Mouse (Mus musculus) MN1 (cell line): ENCODE data around the gene Pnkd.
"Not testable (repeated sequence)": the region's sequence is repeated elsewhere in the genome, so short reads cannot be mapped to it uniquely, and the experiment has no call there.

ENCODE experiments used
- DNase-seq: peaks from one replicate; pipeline ENCODE4 v3.0.0-alpha.2; 2016; ENCODE audit warnings: low spot score

Pnkd gene

DNA sequence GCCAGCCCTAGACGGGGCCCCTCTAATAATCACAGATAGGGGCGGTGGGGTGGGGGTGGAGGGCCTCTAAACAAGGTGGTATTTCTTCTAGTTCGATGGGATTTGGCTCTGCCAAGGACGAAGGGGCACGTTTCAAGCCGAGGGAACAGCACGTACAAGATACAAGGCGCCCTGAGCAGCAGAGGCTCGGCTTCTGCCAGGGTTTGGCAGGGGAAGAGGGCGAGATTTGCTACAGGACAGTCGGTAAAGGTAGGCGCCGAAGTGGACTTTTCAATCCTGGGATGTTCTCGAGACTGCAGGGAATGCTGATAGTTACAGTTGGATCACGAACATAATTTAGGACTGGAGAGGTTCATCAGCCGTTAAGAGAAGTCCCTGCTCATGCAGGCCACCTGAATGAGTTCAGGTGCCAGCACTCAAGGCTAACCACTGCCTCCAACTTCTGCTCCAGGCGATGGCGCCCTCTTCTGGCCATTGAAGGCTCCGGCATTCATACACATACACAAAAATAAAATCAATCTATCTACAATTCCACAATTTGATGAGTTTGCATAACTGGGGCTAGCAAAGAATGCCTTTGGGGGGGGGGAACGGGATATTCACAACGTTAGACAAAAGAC is 105.7 kb downstream of the Pnkd start:
- no peak for DNase-seq

- DNase-seq = peak; percentile 98
Observed at GRCm38 (mm10) chr1:74390924-74391748, 106.4 kb downstream of the Pnkd start, which contains the start of gene Ctdsp1. Gene Ctdsp1 (plus strand): TSS chr1:74391509.

DNA sequence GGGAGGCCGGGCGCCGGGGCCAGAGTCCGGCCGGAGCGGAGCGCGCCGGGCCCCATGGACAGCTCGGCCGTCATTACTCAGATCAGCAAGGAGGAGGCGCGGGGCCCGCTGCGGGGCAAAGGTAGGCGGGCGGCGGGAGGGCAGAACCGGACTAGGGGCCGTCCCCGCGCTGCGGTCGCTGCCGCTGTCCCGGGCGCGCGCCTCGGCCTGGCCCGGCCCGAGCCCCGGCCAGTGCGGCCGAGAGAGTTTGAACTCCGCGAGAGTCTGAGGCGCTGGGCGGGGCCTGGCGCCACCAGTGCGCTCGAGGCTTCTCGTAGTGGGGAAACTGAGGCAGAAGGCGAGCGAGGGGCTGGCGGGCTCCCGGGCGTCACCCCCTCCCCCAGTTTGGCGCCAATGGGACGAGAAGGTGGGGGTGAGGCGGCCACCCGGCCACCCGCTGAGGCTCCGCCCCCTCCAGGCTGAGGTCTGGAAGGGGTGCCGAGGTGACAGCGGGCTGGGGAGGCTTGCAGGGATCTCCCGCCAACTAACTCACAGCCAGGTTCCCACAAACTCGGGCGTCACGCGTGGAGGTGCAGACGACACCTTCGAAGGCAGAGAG is 107.2 kb downstream of the Pnkd start:
- DNase-seq = peak; percentile 72

DNA sequence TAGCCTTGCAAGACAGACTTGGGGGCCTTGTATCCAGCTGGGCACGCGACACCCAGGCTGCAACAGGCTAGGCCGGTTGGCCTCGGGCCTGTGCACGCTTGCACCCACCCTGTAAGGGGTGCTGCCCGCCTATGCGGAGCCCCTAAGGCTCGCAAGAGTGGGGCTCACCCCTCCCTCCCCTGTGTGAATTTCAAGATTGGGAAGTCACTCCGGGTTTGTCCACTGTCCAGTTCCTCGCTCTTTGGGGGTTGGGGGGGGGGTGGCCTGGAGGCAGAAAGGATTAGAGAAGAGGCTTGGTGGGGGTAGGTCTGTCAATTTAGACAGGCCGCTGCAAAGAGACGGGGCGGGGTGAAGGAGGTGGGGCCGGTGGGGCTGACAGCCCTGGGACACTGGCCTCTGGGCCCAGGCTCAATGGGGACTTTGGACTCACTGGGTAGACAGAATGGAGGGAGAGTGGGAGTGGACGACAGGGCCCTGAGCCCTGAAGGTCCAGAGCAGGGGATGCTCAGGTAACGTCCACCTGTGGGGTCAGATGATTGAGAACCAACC is 107.8 kb downstream of the Pnkd start:
- DNase-seq = peak; percentile 28

DNA sequence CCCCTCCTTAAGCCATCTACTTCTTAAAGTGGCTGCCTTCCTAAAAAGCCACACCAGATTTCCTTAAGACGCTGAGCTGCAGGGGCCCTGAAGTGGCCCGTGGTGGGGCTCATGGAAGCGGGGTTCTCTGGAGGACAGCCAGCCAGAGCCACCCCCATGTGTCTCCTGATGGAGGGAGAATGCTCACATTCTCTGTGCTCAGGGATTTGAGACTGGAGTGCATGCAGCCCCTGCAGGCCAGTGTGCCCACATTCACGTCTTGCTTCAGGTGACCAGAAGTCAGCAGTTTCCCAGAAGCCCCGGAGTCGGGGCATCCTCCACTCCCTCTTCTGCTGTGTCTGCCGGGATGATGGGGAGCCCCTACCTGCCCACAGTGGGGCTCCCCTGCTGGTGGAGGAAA is 108.3 kb downstream of the Pnkd start:
- no peak for DNase-seq

DNA sequence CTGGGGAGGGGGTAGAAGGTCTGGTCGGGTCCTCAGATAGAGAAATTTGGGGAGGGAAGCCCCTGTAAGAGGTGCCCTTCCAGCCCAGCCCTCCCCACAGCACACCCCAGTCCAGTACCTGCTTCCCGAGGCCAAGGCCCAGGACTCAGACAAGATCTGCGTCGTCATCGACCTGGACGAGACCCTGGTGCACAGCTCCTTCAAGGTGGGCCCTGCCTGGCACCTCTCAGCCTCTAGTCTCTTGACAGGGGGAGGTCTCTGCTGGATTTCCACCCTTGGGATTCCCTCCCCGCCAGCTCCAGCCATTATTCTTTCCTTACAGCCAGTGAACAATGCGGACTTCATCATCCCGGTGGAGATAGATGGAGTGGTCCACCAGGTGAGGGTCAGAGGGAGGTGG is 109.0 kb downstream of the Pnkd start:
- no peak for DNase-seq

DNA sequence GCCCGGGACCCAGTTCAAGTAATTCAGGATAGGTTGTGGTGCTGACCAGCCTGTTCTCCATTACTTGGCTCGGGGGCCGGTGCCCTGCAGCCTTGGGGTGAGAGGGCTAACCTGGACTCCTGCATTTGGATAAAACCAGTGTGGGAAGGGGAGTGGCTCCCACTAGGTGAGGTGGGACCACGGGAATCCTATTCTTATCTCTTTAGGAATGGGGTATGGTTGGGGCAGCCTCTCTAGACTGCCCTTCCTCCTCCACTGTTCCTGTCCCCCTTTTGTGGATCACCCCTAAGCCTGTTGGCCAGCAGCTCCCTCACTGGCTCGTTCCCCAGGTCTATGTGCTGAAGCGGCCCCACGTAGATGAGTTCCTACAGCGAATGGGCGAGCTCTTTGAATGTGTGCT is 109.6 kb downstream of the Pnkd start:
- no peak for DNase-seq

DNA sequence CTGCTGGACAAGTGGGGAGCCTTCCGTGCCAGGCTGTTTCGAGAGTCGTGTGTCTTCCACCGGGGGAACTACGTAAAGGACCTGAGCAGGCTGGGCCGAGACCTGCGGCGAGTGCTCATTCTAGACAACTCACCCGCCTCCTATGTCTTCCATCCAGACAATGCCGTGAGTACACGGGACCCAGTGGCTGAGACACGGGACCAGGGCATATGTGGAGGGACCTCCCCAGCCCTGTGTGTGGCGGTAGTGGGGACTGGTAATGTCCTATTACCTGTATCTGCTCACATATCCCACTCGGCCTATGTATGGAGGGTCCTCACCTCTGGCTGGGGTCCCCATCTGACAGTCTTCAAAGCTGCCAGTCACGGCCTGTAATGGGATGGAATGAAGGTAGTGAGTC is 110.1 kb downstream of the Pnkd start:
- DNase-seq = no peak

DNA sequence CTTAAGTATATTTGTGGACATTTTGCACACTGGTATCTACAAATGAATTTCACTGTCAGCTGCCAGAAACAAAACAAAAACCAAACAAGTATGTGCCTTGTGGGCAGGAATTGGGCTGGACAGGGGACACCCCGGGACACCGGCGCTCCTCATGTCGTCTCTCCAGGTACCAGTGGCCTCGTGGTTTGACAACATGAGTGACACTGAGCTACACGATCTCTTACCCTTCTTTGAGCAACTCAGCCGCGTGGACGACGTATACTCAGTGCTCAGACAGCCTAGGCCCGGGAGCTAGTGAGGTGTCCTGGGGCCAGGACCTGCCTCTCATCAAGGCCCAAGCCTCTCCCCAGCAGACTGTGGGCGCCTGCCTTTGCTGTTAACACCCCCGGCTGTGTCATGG is 110.6 kb downstream of the Pnkd start:
- no peak for DNase-seq

- DNase-seq = not testable (repeated sequence)
Observed at GRCm38 (mm10) chr1:74396456-74397222, 111.9 kb downstream of the Pnkd start.

DNA sequence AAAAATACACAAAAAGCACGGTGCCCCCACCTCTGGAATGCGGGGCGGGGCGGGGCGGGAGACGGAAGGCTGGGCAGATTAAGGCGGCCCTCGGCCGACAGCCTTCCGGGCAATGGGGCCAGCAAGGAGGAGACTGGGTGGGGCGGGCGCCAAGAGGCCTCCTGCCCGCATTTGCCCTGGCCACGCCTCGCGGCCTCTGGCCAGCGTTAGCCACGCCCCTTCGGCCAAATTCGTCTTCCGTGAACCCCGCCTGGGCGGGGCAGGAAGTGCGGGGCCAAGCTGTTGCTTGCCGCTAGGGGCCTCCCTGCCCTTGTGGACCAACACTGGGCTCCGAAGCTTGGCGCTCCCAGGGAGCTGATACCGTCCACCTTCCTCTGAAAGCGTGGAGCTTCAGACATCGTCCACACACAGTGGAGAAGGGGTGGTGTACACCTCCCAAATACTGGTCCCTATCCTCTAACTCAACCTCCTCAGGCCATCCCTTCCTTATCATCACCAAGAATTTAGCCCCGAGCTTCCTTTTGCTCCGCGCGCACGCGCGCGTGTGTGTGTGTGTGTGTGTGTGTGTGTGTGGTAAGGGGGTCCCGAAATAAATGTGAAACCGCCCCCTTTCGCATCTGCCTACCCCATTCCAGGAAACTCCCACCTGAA is 112.7 kb downstream of the Pnkd start:
- peak; percentile 99 for DNase-seq

DNA sequence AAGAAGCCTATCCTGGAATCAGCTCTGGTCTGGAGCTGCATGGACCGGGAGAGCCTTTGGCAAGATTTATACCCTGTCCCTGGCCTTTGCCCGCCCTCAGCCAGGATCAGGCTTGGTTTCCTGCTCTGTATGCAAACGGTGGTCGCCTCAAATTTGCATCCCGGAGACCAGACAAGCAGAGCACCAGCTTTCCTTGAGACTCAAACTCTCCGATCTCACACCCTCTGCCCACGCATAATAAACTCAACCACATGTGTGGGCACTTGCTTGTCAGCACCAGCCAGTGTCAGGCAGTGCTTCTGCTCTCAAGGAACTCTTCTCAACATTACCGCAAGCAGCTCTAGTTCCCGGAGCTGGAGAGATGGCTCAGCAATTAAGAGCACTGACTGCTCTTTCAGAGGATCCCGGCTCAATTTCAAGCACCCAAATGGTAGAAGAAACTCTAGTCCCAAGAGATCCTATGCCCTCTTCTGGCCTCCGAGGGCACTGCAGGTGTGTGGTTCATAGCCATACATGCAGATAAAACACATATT is 113.3 kb downstream of the Pnkd start:
- peak; percentile 76 for DNase-seq

GRCm38 (mm10) chr1:74400531-74400930 is 115.8 kb downstream of the Pnkd start:
- DNase-seq = no peak

DNA sequence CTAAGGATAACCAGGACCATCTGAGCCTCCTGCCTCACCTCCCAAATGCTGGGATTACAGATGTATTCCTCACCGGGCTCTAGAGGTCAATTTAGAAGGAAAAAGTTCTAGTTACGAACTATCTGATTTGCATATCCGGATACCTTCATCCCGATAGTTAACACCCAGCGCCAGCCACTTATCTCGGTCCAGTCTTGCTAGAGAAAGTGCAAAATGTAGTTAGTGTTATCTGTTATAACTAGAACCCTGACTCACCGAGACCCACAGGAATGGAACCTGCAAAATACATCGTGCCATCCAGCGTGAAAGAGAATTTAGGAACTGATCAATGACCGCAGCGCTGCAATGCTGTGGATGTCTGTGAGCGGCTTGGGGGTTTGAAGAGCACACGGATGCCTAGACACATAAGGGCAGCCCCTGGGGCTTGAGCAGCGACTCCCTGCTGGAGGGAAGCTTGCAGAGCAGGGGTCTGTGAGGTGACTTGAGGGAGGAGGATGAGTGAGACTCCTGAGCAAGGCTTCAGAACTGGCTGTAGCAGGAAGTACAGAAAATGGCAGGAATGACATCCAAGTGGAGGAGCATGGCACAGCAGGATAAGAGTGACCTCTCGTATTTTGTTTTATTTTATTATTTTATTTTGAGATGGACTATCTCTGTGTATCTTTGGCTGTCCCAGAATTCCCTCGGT is 116.4 kb downstream of the Pnkd start:
- no peak for DNase-seq
